ENCODE assay signal across 24 mouse cellular contexts in genomic region chr10:80832818-80833217, GRCm38 (mm10). TPM values are rescaled to one million over a fixed set of nuclear protein-coding genes. Genes with fewer than 3 reads are reported as not detected.
"Had no signal": no experiment of that assay in that cellular context is flagged by ENCODE, and none has a peak within 500 bp of the region (broad histone marks: within the 10 kb centered on the region; RNA-seq: fewer than 3 reads in every experiment).

No protein-coding gene starts in this region.

- ATAC-seq: inflammation-experienced regulatory T-cells, adult 6 months; intestine, embryonic 15.5 days; intestine, postnatal 0 days had no signal

- H3K9me3 ChIP-seq: heart, embryonic 10.5 days; hindbrain, embryonic 13.5 days; hindbrain, embryonic 15.5 days; intestine, embryonic 15.5 days; limb, embryonic 13.5 days; limb, embryonic 15.5 days had no signal

- H3K4me3 ChIP-seq: gastrocnemius, adult 2 months; heart, embryonic 10.5 days; heart, embryonic 12.5 days; hindbrain, embryonic 13.5 days; hindbrain, embryonic 15.5 days; intestine, embryonic 15.5 days; layer of hippocampus, adult 2 months; limb, embryonic 13.5 days; limb, embryonic 15.5 days had no signal

- H3K4me2 ChIP-seq: heart, embryonic 12.5 days; hindbrain, embryonic 13.5 days; hindbrain, embryonic 15.5 days; intestine, embryonic 15.5 days; limb, embryonic 13.5 days; limb, embryonic 15.5 days had no signal

- DNase-seq: gastrocnemius, adult 2 months; gastrocnemius, postnatal 10 days; gastrocnemius, postnatal 25 days; heart, adult 18-20 months; heart, postnatal 10 days; heart, postnatal 4 days; kidney, adult 18-20 months; kidney, adult 8-10 months; kidney, postnatal 10 days; kidney, postnatal 25 days; kidney, postnatal 4 days; left cerebral cortex, postnatal 4 days had no signal

- H3K9ac ChIP-seq: heart, embryonic 12.5 days; hindbrain, embryonic 13.5 days; hindbrain, embryonic 15.5 days; intestine, embryonic 15.5 days; limb, embryonic 13.5 days; limb, embryonic 15.5 days had no signal

- H3K27ac ChIP-seq: gastrocnemius, adult 2 months; heart, embryonic 10.5 days; hindbrain, embryonic 13.5 days; hindbrain, embryonic 15.5 days; intestine, embryonic 15.5 days; layer of hippocampus, adult 2 months; limb, embryonic 13.5 days; limb, embryonic 15.5 days had no signal

RNA-seq across cellular contexts. Expression of gene Lingo3, which starts 11.0 kb away (rescaled TPM):
- total RNA-seq: liver, adult 2 months had no signal
- polyA plus RNA-seq: inflammation-experienced regulatory T-cells, adult 6 months had no signal

RNA-seq across cellular contexts. Expression of gene Jsrp1, which starts 19.5 kb away (rescaled TPM):
- total RNA-seq: granulocyte monocyte progenitor cell, adult 5-6 weeks; liver, adult 2 months had no signal
- polyA plus RNA-seq: inflammation-experienced regulatory T-cells, adult 6 months; liver, adult 2 months had no signal
